Mouse (Mus musculus) hindbrain, postnatal 0 days (tissue): ENCODE results near the gene Wwc1. TPM values are rescaled to one million over a fixed set of nuclear protein-coding genes. Genes with fewer than 3 reads are reported as not detected.
"Not testable (repeated sequence)": the region's sequence is repeated elsewhere in the genome, so short reads cannot be mapped to it uniquely, and the experiment has no call there.

Source experiments
- ATAC-seq: fragments of 200-750 bp; cut with Nextera tagmentation; 2 replicates; pipeline ENCODE4 v1.8.0; 2017; ENCODE audit warnings: mild to moderate bottlenecking, moderate TSS enrichment, moderate library complexity
- DNase-seq: peaks from one replicate; pipeline ENCODE4 v3.0.0-alpha.2; 2015; ENCODE audit warnings: low spot score
- H3K27ac ChIP-seq: fragments of 300-500 bp; sonication (generic); 2 replicates; pipeline ENCODE4 v1.5.1; 2014; ENCODE audit warnings: mild to moderate bottlenecking
- H3K27me3 ChIP-seq: fragments of 300-500 bp; sonication (generic); 2 replicates; pipeline ENCODE4 v1.6.1; 2014; ENCODE audit warnings: low read length, mixed read lengths; ENCODE audit not compliant: insufficient read depth
- H3K36me3 ChIP-seq: fragments of 300-500 bp; sonication (generic); 2 replicates; pipeline ENCODE4 v1.6.1; 2014; ENCODE audit warnings: low read length, mixed read lengths; ENCODE audit not compliant: insufficient read depth
- H3K4me1 ChIP-seq: fragments of 300-500 bp; sonication (generic); 2 replicates; pipeline ENCODE4 v1.6.1; 2014; ENCODE audit warnings: antibody characterized with exemption, low read length, mixed read lengths; ENCODE audit not compliant: insufficient read depth
- H3K4me2 ChIP-seq: fragments of 300-500 bp; sonication (generic); 2 replicates; pipeline ENCODE4 v1.6.1; 2014; ENCODE audit warnings: low read depth, mild to moderate bottlenecking, low read length, moderate library complexity, mixed read lengths
- H3K4me3 ChIP-seq: fragments of 300-500 bp; sonication (generic); 2 replicates; pipeline ENCODE4 v1.5.1; 2014; ENCODE audit warnings: low read length
- H3K9ac ChIP-seq: fragments of 300-500 bp; sonication (generic); replicated peaks from 2 replicates; pipeline ENCODE4 v1.6.1; 2014; ENCODE audit warnings: mild to moderate bottlenecking, low read length, moderate library complexity, mixed read lengths
- H3K9me3 ChIP-seq: fragments of 300-500 bp; sonication (generic); 2 replicates; pipeline ENCODE4 v1.6.1; 2016; ENCODE audit warnings: low read length, mixed read lengths
- CTCF ChIP-seq: IDR thresholded peaks from 2 replicates; pipeline ENCODE4 v1.5.1; 2016; ENCODE audit warnings: antibody characterized with exemption, control low read depth, low read depth
- WGBS: fragments of 180-500 bp; shearing (Covaris S2); extraction: QIAGEN DNeasy Blood & Tissue Kit; methylation state at CpG from one replicate; pipeline ENCODE4 v1.1.7; 2014; 5-methylcytosine and 5-hydroxymethylcytosine counted together
- polyA plus RNA-seq: library from polyadenylated mRNA; unstranded; fragments of >200 nt; fragmentation: Nextera tagmentation; extraction: Ambion mirVana; gene quantifications from 2 replicates; pipeline ENCODE4 v1.2.1, GENCODE M21; 2015
- total RNA-seq: library from RNA; depleted of rRNA; stranded (reverse); fragments of >200 nt; gene quantifications from 2 replicates; pipeline ENCODE4 v1.2.3, GENCODE M21; 2014; rRNA removed

Gene Wwc1
- total and polyA plus RNA-seq, 2 experiments from 2014 or later = 9.0 to 17.8 TPM

DNA sequence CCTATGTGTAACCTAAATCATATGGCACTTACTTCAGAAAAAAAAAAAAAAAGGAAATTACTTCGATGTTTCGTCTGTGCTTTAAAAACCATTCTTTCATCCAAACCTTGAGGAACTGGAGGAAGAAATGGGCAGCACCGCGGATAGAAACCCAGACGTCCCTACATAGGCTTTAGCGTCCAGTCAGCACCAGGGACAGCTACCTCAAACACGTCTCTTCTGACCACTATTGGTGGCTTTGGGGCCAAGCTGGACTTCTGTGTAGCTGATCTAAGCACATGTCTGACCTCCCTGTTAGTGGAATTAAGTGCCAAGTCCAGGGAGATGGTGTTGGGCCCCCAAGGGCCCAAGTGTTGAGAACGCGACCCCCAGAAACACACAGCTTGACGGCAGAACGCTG lies 181.5 kb downstream of the Wwc1 start, which contains the start of gene Fbll1:
Gene Fbll1, minus strand, starts transcription at position 11 of the 400 bp plus-strand sequence.
- peak; percentile 71 for DNase-seq
- Histone ChIP-seq H3K9ac (peak within 1 kb of the TSS; percentile 77), H3K9me3 (no peaks in the 10 kb centered on the region), H3K36me3 (no peaks in the 10 kb centered on the region), H3K27me3 (no peaks in the 10 kb centered on the region), H3K4me3 (peak within 1 kb of the TSS; percentile 71), H3K4me1 (peaks cover 13% of the 10 kb centered on the region), H3K4me2 (peak within 1 kb of the TSS; percentile 78), H3K27ac (peak within 1 kb of the TSS; percentile 92)
- ATAC-seq = no peak
- 7% methylated on average over 11 of the region's 11 CpGs for WGBS
- TF ChIP-seq CTCF = 0 out of 2 replicates have a peak, but pooled peaks have one; percentile 10

- peak overlapping the region; percentile 78 for H3K4me2 ChIP-seq
- no peaks in the 10 kb centered on the region for H3K9me3 ChIP-seq
- WGBS = 1% methylated on average over 23 of the region's 23 CpGs
- no peaks in the 10 kb centered on the region for H3K36me3 ChIP-seq
- H3K4me1 ChIP-seq = peaks cover 13% of the 10 kb centered on the region
- peak overlapping the region; percentile 71 for H3K4me3 ChIP-seq
- ATAC-seq = peak; percentile 94
- H3K9ac ChIP-seq = peak overlapping the region; percentile 77
- H3K27me3 ChIP-seq = no peaks in the 10 kb centered on the region
- peak overlapping the region; percentile 92 for H3K27ac ChIP-seq
- DNase-seq = peak; percentile 92
- TF ChIP-seq CTCF = no peak
Observed at GRCm38 (mm10) chr11:35798495-35798820, 181.9 kb downstream of the Wwc1 start.

GRCm38 (mm10) chr11:35797751-35798494 lies 182.4 kb downstream of the Wwc1 start:
- DNase-seq (peak; percentile 59), ATAC-seq (peak; percentile 75)
- Histone ChIP-seq H3K4me1 (peaks cover 13% of the 10 kb centered on the region), H3K4me3 (peak overlapping the region; percentile 71), H3K36me3 (no peaks in the 10 kb centered on the region), H3K9ac (peak overlapping the region; percentile 77), H3K9me3 (no peaks in the 10 kb centered on the region), H3K27ac (peak overlapping the region; percentile 92), H3K4me2 (peak overlapping the region; percentile 78), H3K27me3 (no peaks in the 10 kb centered on the region)
- no peak for TF ChIP-seq CTCF
- 2% methylated on average over 55 of the region's 86 CpGs for WGBS

DNA sequence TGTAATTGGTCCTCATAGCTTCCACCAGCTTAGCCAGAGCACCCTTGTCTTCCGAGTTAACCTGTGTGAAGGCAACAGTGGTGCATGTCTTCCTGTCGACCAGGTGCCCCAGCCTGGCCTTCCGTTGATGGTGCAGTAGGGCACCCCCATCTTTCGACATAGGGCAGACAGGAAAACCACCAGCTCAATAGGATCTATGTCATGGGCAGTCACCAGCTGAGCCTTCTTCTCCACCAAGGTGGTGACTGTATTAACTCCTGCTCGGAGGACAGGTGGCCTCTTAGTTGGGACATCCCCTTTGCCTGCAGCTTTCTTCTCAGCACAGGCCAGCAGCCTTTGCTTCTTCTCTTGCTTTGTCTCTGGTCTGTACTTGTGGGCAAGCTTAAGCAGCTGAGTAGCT lies 187.5 kb downstream of the Wwc1 start:
- not testable (repeated sequence) for H3K27me3 ChIP-seq, H3K4me2 ChIP-seq, ATAC-seq, DNase-seq, H3K36me3 ChIP-seq, H3K27ac ChIP-seq, H3K9ac ChIP-seq, H3K4me3 ChIP-seq, H3K9me3 ChIP-seq
- H3K4me1 ChIP-seq = peaks cover 13% of the 10 kb centered on the region
- WGBS = 85% methylated on average over 5 of the region's 5 CpGs

DNA sequence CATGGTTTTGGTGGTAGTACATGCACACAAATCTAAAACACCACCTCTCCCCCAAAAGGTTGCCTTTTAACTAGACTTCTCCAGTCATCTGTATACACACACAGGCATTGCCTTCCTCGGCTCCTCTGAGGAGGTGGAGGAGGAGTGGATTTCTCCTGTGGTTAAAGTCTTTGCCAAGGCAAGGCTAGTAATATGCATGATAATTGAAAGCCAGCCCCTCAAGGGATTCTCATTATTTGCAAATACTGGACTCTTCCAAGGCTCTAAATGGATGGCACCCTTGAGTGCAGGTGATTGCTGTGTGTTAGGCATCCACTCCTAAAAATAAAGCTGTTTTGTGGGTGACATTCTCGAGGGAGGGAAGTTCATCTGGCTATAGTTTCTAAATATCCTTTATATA lies 191.9 kb downstream of the Wwc1 start:
- H3K4me3 ChIP-seq = no peak overlapping the region
- no peak overlapping the region for H3K27ac ChIP-seq
- DNase-seq (no peak), ATAC-seq (no peak)
- TF ChIP-seq CTCF = no peak
- no peaks in the 10 kb centered on the region for H3K9me3 ChIP-seq
- H3K9ac ChIP-seq = no peak overlapping the region
- no peaks in the 10 kb centered on the region for H3K4me1 ChIP-seq
- H3K36me3 ChIP-seq = peaks cover 23% of the 10 kb centered on the region; the same call in 1 of the 2 replicates
- no peak overlapping the region for H3K4me2 ChIP-seq
- 43% methylated on average over 2 of the region's 2 CpGs for WGBS
- H3K27me3 ChIP-seq = no peaks in the 10 kb centered on the region

Other genes with a start within 250 kb of the Wwc1 start
- gene Pank3, start 211.0 kb downstream of the Wwc1 start, total RNA-seq = 62.5 and 68.7 TPM in 2 replicates
- gene Pank3, start 211.0 kb downstream of the Wwc1 start, polyA plus RNA-seq = 13.3 and 13.6 TPM in 2 replicates
- 64.1 and 65.2 TPM in 2 replicates for gene Fbll1, start 181.6 kb downstream of the Wwc1 start, total RNA-seq
- gene Fbll1, start 181.6 kb downstream of the Wwc1 start, polyA plus RNA-seq = 30.4 and 35.0 TPM in 2 replicates
- gene Rars, start 146.0 kb downstream of the Wwc1 start, total RNA-seq = 27.4 and 30.0 TPM in 2 replicates
- gene Rars, start 146.0 kb downstream of the Wwc1 start, polyA plus RNA-seq = 56.6 and 58.7 TPM in 2 replicates